Mouse (Mus musculus): ENCODE data around the gene Armc10. TPM values are rescaled to one million over a fixed set of nuclear protein-coding genes. Genes with fewer than 3 reads are reported as not detected.
"Not testable (repeated sequence)": the region's sequence is repeated elsewhere in the genome, so short reads cannot be mapped to it uniquely, and the experiment has no call there.

Armc10 gene
- total RNA-seq, 4 experiments from 2014 or later: 20.0 to 21.6 (median 20.7) TPM

DNA sequence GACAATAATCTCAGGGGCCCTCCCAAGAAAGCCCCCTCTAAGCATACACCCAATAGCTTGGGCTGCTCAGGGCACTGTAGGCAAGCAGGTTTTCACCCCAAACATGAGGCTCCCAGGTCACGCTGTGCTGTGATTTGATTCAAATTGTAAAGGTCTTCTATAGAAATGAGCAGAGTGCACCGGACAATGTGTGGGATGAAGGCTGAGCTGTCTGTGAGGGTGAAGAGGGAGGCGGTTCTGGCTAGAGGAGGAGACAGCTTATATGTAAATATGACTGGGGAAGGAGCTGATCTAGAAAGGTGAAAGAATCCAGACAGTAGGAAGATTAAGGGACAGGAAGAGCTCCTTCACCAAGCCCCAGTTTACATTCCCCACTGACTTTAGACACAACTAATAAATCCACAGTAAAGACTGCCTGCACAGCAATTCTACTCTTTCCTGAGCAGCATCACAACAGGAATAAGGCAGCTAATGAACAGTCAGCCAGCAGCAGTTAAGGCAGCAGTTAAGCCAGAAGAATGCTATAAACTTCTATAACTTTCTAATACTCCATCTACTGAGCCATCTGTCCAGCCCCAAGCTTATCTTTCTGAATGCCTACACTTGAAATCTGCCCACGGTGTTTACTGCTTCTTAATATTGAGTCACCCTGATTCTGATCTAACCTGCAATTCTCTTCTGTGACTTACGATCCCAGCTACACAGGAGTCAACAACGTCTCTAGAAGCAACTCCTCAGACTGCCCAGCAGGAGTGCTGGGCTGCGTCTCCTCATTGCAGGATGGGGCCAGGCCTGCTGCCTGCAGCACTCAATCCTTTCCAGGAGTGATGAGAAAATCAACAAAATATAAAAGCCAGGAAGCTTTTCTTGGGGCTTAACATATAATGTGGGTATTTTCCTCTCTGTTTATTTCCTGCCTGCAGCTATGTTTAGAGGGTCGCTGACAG is 21.9 kb downstream of the Armc10 start:
- DNase-seq (ENCODE audit: low spot score in 2 of 2): no peak

DNA sequence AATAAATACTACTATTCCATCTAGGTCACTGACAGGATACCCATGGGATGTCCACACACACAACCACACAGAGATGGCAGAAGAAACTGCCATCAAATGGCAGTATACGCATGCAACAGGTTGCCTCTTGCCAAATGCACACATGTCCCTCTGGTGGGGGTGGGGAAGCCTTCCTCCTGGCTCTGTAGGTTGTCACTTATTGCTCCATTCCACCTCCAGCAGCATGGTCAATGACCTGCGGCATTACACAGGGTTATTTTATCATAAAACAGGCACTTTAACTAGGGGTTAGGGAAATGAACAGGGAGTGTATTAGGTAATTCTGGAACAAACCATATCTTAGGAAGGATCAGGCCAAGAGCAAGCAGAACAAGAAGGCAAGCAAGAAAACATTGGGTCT is 23.7 kb downstream of the Armc10 start:
- no peak for DNase-seq (ENCODE audit: low spot score in 2 of 2)

DNA sequence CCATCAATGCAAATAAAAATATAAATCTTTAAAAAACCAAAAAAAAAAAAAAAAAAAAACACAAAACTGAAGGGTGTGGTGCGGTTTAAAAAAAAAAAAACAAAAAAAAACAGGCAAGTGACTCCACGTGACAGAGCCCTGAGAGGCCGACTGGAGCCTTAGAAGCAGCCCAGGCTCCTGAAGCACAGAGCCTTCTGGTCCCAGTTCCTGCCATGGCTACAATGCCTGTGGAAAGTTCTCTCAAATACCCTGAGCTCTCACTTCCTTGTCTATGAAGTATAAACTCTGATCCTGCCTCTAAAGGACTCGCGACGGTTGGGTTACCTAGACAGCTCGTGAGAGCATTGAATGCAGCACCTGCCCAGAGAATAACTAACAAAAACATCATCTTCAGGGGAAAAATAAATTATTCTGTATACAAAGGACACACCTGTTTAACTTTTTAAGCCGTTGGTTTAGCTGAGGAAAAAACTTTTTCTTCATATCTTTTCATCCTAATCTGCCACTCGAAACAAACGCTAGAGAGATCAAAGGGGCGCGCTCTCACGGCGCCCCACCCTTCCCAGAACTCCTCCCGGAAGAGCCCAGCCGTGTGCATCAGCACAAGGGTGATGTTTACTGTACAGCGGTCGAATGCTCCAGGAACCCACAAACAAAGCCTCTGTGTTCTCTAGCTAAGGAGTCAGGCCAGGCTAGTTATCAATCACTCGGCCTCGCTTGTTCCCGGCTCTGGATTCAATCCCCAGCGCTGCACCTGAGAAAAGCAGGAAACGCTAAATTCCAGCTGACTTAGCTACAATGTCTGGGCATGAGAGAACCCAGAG is 27.4 kb downstream of the Armc10 start:
- no peak for DNase-seq (ENCODE audit: low spot score in 2 of 2)

- DNase-seq (ENCODE audit: low spot score in 2 of 2): no peak
These were observed 28.1 kb downstream of the Armc10 start for GRCm38 (mm10) chr5:21673742-21674141.

- no peak for DNase-seq (ENCODE audit: low spot score in 2 of 2)
These were observed 29.4 kb downstream of the Armc10 start for GRCm38 (mm10) chr5:21675019-21675418.

- DNase-seq (ENCODE audit: low spot score in 2 of 2): no peak
These were observed 29.9 kb downstream of the Armc10 start for GRCm38 (mm10) chr5:21675494-21675893.

GRCm38 (mm10) chr5:21677939-21678338 is 32.3 kb downstream of the Armc10 start:
- no peak for DNase-seq (ENCODE audit: low spot score in 2 of 2)

DNA sequence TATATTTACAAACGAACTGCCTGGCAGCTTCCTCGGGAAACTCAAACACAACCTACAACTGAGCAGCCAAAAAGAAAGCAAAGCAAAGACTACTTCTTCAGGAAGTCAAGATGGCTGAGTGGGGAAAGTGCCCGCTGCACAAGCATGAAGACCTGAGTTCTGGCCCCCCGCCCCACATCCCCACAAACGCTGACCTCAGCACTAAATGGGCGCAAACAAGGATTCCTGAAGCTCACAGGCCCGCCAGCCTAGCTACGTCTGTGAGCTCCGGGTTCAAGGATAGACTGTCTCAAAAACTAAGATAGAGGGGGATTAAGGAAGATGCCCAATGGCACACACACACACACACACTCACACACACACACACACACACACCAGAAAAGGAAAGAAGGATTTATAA is 32.8 kb downstream of the Armc10 start:
- DNase-seq (ENCODE audit: low spot score in 2 of 2): no peak

DNA sequence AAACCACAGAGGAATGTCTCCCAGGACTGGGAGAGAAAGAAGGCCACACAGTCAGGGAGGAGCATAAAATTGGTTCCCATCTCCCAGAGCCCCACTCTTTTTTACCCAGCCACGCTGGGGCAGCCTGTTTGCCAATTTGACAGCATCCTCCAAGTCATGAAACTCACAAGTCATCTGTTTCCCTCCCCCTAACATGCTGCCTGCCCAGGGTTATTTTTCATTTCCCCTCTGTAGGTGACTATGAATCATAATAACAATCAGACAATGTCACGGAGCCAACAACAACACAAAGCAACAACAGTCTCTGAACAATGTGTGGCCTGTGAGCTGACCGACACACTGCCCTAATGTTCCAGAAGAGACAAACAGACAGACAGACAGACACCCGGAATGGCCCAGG is 34.4 kb downstream of the Armc10 start:
- no peak for DNase-seq (ENCODE audit: low spot score in 2 of 2)

DNA sequence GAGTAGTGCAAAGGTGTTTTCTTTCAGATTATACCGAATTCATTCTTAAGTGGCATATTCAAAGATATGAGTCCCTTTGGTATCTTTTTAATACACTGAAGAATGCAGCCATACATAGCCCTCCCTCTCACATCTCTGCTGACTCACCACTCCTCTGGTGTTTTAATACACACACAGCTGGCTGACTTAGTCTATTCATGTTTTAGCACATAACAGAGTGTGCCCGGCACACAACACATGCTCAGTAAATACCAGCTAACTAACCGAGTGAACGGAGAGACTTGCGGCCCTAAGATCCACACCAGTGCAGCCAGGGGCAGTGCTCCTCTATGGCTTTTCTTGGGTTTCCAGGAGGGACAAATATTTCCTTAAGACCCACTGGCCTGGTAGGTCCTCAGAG is 35.3 kb downstream of the Armc10 start:
- DNase-seq (ENCODE audit: low spot score in 2 of 2): peak in 1 of 2 experiments; percentile 51

GRCm38 (mm10) chr5:21683811-21684210 is 38.2 kb downstream of the Armc10 start:
- DNase-seq (ENCODE audit: low spot score in 2 of 2): no peak

DNA sequence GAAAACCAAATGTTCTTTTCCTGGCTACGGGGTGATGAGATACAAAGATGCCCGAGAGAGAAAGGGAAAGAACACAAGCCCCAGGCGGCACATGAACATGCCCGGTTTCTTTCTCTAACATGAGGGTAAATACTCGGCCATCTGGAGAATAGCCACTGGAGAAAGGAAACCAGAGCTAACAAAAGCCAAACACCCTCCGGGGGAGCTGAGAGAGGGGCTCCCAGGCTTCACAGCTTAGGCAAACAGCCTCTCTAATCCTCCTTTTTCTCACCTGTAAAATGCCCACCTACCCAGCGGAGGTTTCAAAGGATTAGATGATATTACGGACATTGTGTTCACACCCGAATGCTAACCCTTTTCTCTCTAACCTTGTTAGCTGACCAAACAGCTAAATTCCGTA is 39.4 kb downstream of the Armc10 start:
- no peak for DNase-seq (ENCODE audit: low spot score in 2 of 2)

DNA sequence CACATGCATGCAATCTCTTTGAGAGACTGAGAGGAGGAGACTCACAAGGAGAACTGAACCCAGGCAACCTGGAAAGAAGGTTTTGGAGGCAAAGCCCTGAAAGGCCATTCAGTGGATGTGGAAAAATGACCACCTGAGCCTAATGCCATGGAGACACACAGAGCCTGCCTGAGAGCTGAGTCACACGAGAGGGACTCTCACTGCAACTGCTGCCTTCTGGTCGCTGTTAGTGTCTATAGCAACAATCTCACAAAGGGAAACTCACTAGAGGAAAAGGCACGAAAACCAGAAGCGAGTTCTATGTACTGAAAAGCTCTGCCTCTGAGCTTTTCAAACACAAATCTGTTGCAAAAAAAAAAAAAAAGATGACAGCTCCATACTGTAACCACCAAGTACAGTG is 41.4 kb downstream of the Armc10 start:
- DNase-seq (ENCODE audit: low spot score in 2 of 2): no peak

DNA sequence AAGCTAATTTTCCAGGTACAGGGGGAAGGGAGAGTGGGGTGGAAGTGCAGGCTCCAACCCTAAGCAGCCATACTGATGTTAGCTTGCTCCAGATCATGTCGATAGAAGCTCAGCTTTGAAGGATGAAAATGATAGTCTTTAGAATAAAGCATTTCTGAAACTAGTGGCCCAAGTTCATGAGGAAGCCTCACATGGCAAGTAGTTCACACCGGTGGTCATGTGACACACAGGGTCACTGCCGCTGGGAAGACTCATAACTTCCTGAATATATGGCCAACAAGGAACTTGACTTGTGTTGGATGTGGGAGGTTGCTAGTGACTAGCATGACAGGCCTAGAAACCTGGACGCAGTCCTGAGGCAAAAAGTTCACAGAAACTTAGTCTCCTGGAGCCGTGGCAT is 46.6 kb downstream of the Armc10 start:
- DNase-seq (ENCODE audit: low spot score in 2 of 2): no peak

GRCm38 (mm10) chr5:21693372-21693870 is 47.8 kb downstream of the Armc10 start:
- DNase-seq (ENCODE audit: low spot score in 2 of 2): no peak

GRCm38 (mm10) chr5:21694854-21695490 is 49.4 kb downstream of the Armc10 start:
- DNase-seq (ENCODE audit: low spot score in 2 of 2): no peak

DNA sequence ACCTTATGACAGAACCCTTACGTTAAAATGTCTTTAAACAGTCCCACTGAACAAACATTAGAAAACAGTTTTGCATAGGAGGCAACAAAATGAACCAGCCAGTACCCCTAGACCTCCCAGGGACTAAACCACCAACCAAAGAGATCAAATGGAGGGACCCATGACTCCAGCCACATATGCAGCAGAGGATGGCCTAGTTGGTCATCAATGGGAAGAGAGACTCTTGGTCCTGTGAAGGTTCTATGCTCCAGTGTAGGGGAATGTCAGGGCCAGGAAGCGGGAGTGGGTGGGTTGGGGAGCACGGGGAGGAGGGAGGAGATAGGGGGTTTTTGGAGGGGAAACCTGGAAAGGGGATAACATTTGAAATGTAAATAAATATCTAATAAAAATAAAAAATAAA is 53.9 kb downstream of the Armc10 start:
- DNase-seq (ENCODE audit: low spot score in 2 of 2): not testable (repeated sequence)

DNA sequence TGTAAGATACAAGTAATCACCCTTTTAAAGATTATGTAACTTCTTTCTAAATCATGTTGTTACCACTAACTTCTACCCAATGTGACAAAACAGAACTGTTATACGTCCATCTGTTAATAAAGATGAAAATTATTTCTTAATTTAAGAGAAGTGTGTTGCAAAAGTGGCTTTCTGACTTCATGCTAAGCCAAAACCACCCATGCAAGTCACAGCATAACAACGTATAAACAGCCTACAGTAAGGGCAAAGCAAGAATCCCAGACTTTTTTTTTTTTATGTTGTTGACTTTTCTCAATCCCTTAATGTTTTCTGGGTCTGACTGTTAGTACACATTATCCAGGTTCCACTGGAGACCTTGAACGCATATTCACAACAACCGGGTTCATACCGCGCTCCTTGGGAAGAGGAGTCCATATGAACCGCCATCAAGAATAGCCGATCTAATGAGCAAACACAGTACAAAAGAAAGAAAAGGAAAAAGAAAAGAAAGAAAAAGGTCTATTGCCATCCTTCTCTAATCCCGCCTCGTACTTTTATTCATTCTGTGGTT is 54.7 kb downstream of the Armc10 start:
- no peak for DNase-seq (ENCODE audit: low spot score in 2 of 2)

DNA sequence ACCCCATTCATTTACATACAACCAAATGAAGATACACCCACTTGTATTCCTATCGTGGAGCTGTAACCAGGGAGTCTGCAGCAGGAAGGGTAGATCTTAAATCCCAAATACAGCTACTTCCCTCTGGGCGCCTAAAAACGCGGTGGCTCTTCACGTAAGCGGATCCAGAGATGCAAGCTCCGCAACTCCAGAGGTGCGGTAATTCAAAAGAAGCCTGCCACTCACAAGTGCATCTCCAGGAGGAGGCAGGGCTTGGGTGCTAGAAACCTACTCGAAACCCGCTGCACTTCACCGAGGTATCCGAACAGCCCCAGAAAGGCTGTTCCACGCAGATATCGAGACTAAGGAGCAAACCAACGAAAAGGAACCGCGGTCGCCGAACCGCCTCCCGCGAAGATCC is 55.3 kb downstream of the Armc10 start:
- no peak for DNase-seq (ENCODE audit: low spot score in 2 of 2)

DNA sequence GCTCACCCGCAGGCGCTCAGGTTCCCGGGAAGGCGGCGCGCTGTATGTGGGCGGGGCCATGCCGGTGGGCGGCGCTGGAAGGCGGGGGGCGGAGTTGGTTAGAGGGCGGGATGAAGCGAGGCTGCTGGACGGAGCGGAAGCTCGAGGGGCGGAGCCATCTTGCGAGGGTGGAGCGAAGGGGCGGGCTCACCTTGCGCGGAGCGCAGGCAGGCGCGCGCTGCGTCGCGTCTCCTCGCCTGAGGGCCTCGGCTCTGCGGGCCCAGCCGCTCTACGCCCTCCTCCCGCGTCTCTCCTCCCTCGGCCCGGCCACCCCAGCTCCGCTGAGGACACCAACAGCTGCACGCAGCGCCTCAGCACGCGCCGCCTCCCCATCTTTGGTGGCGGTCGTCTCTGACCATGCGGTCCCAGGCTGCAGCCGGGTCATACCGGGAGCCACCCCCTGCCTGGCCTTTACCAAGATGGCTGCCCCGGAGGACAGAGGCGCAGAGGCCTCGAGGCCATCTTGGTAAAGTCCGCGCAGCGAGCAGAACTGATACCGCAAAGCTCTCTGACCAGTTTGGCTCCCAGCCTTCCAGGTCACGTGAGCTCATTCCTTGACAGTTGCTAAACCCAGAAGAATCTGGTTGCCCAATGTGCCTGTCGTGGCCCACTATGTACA is 55.9 kb downstream of the Armc10 start, which contains the start of gene Napepld:
Napepld (minus strand) TSS at position 46 of the 658 bp plus-strand sequence.
- peak; percentile 97 to 98 for DNase-seq (ENCODE audit: low spot score in 2 of 2)

- DNase-seq (ENCODE audit: low spot score in 2 of 2): no peak
These were observed 56.4 kb downstream of the Armc10 start for GRCm38 (mm10) chr5:21702009-21702364.
